Mouse (Mus musculus) intestine, postnatal 0 days (tissue): ENCODE results near the gene Rsph6a. TPM values are rescaled to one million over a fixed set of nuclear protein-coding genes. Genes with fewer than 3 reads are reported as not detected.

Experiments
- ATAC-seq: fragments of 200-750 bp; cut with Nextera tagmentation; 2 replicates; pipeline ENCODE4 v1.8.0; 2017; ENCODE audit warnings: mild to moderate bottlenecking, moderate TSS enrichment, moderate library complexity
- H3K27ac ChIP-seq: fragments of 300-500 bp; sonication (generic); 2 replicates; pipeline ENCODE4 v1.5.1; 2014; ENCODE audit warnings: mild to moderate bottlenecking, low read depth, low read length, moderate library complexity
- H3K27me3 ChIP-seq: fragments of 300-500 bp; sonication (generic); replicated peaks from 2 replicates; pipeline ENCODE4 v1.6.1; 2014; ENCODE audit warnings: low read length, mixed read lengths; ENCODE audit not compliant: control insufficient read depth, insufficient read depth
- H3K36me3 ChIP-seq: fragments of 300-500 bp; sonication (generic); 2 replicates; pipeline ENCODE4 v1.6.1; 2014; ENCODE audit warnings: mild to moderate bottlenecking, moderate library complexity; ENCODE audit not compliant: control insufficient read depth, insufficient read depth
- H3K4me1 ChIP-seq: fragments of 300-500 bp; sonication (generic); replicated peaks from 2 replicates; pipeline ENCODE4 v1.6.1; 2014; ENCODE audit warnings: antibody characterized with exemption, low read length, mixed read lengths; ENCODE audit not compliant: control insufficient read depth, insufficient read depth
- H3K4me2 ChIP-seq: fragments of 300-500 bp; sonication (generic); replicated peaks from 2 replicates; pipeline ENCODE4 v1.6.1; 2014; ENCODE audit warnings: low read depth, mild to moderate bottlenecking, moderate library complexity
- H3K4me3 ChIP-seq: fragments of 300-500 bp; sonication (generic); 2 replicates; pipeline ENCODE4 v1.5.1; 2014; ENCODE audit warnings: low read depth, low read length
- H3K9ac ChIP-seq: fragments of 300-500 bp; sonication (generic); 2 replicates; pipeline ENCODE4 v1.6.1; 2014; ENCODE audit warnings: mild to moderate bottlenecking, low read depth, low read length
- H3K9me3 ChIP-seq: fragments of 300-500 bp; sonication (generic); 2 replicates; pipeline ENCODE4 v1.6.1; 2016; ENCODE audit warnings: mixed run types; ENCODE audit not compliant: control insufficient read depth
- CTCF ChIP-seq: sonication (generic); IDR thresholded peaks from 2 replicates; pipeline ENCODE4 v1.5.1; 2016; ENCODE audit warnings: low read depth, mild to moderate bottlenecking, control low read depth, antibody characterized with exemption, moderate library complexity
- WGBS: fragments of 180-500 bp; shearing (Covaris S2); extraction: QIAGEN DNeasy Blood & Tissue Kit; methylation state at CpG from one replicate; pipeline ENCODE4 v1.1.7; 2014; 5-methylcytosine and 5-hydroxymethylcytosine counted together
- polyA plus RNA-seq: library from polyadenylated mRNA; unstranded; fragments of >200 nt; fragmentation: Nextera tagmentation; extraction: Ambion mirVana; gene quantifications from 2 replicates; pipeline ENCODE4 v1.2.1, GENCODE M21; 2015

The Rsph6a gene
- polyA plus RNA-seq, 1 experiment from 2014 or later: not detected

DNA sequence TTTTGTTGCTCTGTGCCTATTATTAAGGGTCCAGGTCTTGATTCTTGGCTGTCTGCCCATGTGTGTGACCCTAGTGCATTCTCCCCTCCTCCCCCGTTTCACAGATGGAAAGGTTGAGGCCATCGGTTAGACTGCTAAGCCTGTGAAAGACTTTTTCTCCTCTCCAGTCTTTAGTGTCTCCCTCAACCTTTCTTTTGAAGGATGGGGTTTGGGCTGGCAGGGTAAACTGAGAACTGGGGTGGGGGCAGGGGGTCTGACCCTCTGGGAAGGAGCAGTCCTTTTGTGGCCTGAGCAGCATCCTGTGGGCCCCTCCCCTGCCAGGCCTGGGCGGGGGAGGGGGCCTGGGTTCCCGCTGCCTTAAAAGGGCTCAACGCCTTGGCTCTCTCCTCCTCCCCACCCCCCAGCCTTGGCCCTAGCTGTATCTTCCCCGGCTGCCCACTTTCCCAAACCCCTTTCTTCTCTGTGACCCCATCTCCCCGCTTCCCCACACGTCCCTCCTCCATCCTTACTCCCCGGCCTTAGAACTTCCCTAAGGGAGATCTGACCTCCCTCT lies 30.5 kb downstream of the Rsph6a start:
- Histone ChIP-seq H3K4me1 (no peaks in the 10 kb centered on the region), H3K36me3 (peaks cover 25% of the 10 kb centered on the region), H3K9ac (0 out of 2 replicates have a peak overlapping the region, but pooled peaks have one; percentile 4), H3K4me2 (peak overlapping the region; percentile 56), H3K4me3 (peak overlapping the region; percentile 31), H3K9me3 (no peaks in the 10 kb centered on the region), H3K27ac (no peak overlapping the region; the same call in 1 of the 2 replicates), H3K27me3 (no peaks in the 10 kb centered on the region)
- 30% methylated on average over 9 of the region's 9 CpGs for WGBS
- no peak for TF ChIP-seq CTCF
- no peak for ATAC-seq

DNA sequence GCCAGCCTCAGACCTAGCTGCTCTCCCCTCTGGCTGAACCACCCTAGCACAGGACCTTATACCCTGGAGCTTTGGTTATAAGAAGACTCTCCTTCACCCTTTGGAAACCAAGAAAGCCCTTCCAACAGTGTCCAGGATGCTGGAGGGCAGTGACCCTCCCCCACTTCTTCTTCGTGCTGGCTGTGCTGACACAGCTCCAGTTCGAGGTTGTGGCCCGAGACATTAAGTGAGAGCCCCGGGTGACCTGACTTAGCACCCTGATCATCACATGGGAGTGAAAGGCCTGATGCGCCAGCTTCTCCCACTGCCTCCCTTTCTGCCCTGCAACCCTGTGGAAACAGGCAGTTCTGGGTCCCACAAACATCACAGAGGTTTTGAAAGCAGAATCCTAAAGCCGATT lies 31.0 kb downstream of the Rsph6a start:
- peak overlapping the region; percentile 31 for H3K4me3 ChIP-seq

GRCm38 (mm10) chr7:19086042-19086441 lies 31.6 kb downstream of the Rsph6a start:
- Histone ChIP-seq H3K36me3 (peaks cover 15% of the 10 kb centered on the region), H3K4me2 (peak overlapping the region; percentile 49), H3K9ac (no peak overlapping the region), H3K4me1 (no peaks in the 10 kb centered on the region), H3K27ac (no peak overlapping the region), H3K27me3 (no peaks in the 10 kb centered on the region), H3K4me3 (peak overlapping the region; percentile 31), H3K9me3 (no peaks in the 10 kb centered on the region)
- ATAC-seq: peak; percentile 31; the same call in 1 of the 2 replicates
- WGBS: 9% methylated on average over 14 of the region's 14 CpGs
- TF ChIP-seq CTCF: no peak

More for the DNA sequence above, 31.0 kb downstream of the Rsph6a start:
- Histone ChIP-seq H3K4me2 (peak overlapping the region; percentile 49), H3K27ac (no peak overlapping the region), H3K9me3 (no peaks in the 10 kb centered on the region), H3K9ac (no peak overlapping the region; the same call in 1 of the 2 replicates), H3K4me1 (no peaks in the 10 kb centered on the region), H3K27me3 (no peaks in the 10 kb centered on the region), H3K36me3 (peaks cover 20% of the 10 kb centered on the region)
- ATAC-seq: no peak
- TF ChIP-seq CTCF: no peak
- WGBS: 12% methylated on average over 6 of the region's 6 CpGs

- H3K4me2 ChIP-seq: 0 out of 2 replicates have a peak overlapping the region, but pooled peaks have one; percentile 49
- no peak for ATAC-seq
- H3K4me1 ChIP-seq: no peaks in the 10 kb centered on the region
- no peak overlapping the region for H3K4me3 ChIP-seq
- H3K27me3 ChIP-seq: no peaks in the 10 kb centered on the region
- H3K27ac ChIP-seq: no peak overlapping the region
- TF ChIP-seq CTCF: no peak
- H3K9ac ChIP-seq: no peak overlapping the region
- 66% methylated on average over 18 of the region's 18 CpGs for WGBS
- no peaks in the 10 kb centered on the region for H3K9me3 ChIP-seq
- peaks cover 12% of the 10 kb centered on the region for H3K36me3 ChIP-seq
Observed at GRCm38 (mm10) chr7:19086760-19087159, 32.3 kb downstream of the Rsph6a start.

- H3K27ac ChIP-seq: no peak overlapping the region
- no peaks in the 10 kb centered on the region; the same call in none of the 2 replicates for H3K4me1 ChIP-seq
- no peak overlapping the region for H3K4me3 ChIP-seq
- no peaks in the 10 kb centered on the region for H3K9me3 ChIP-seq
- H3K9ac ChIP-seq: no peak overlapping the region
- peaks cover 11% of the 10 kb centered on the region for H3K36me3 ChIP-seq
- H3K27me3 ChIP-seq: no peaks in the 10 kb centered on the region
- 45% methylated on average over 10 of the region's 10 CpGs for WGBS
- no peak overlapping the region for H3K4me2 ChIP-seq
- peak; percentile 87 for TF ChIP-seq CTCF
- no peak for ATAC-seq
Observed at GRCm38 (mm10) chr7:19088813-19089212, 34.3 kb downstream of the Rsph6a start.

DNA sequence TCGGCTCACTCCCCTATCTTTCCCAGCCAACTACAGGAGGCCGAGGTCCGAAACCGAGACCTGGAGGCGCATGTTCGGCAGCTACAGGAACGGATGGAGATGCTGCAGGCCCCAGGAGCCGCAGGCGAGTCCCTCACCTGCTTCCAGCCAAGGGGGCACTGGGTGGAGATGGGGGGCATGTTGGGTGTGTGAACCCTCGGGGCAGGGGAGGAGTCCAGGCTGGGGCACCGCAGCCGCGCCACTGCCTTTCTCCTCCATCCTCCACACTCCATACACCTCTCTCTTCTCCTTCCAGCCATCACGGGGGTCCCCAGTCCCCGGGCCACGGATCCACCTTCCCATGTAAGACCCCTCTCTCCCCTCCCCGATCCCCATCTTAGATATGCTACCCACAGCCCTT lies 37.4 kb downstream of the Rsph6a start:
- Histone ChIP-seq H3K36me3 (peaks cover 11% of the 10 kb centered on the region), H3K27ac (no peak overlapping the region), H3K9me3 (no peaks in the 10 kb centered on the region), H3K27me3 (no peaks in the 10 kb centered on the region), H3K4me3 (no peak overlapping the region), H3K9ac (no peak overlapping the region), H3K4me2 (no peak overlapping the region), H3K4me1 (peaks cover 3% of the 10 kb centered on the region)
- 69% methylated on average over 17 of the region's 17 CpGs for WGBS
- ATAC-seq: no peak
- TF ChIP-seq CTCF: no peak
